Mouse (Mus musculus) ES-E14 (cell line): ENCODE measurements around the gene Gpcpd1.

Source experiments
- CHD2 ChIP-seq: IDR thresholded peaks from 2 replicates; pipeline ENCODE4 v1.6.1; 2014; ENCODE audit warnings: mild to moderate bottlenecking, low read depth, low read length, inconsistent platforms
- HCFC1 ChIP-seq: IDR thresholded peaks from 2 replicates; pipeline ENCODE4 v1.6.1; 2012; ENCODE audit warnings: low read length, inconsistent platforms, borderline replicate concordance; ENCODE audit not compliant: insufficient read depth
- MAFK ChIP-seq: IDR thresholded peaks from 2 replicates; pipeline ENCODE4 v1.6.1; 2014; ENCODE audit warnings: mild to moderate bottlenecking, low read depth, low read length, inconsistent platforms; ENCODE audit not compliant: insufficient read depth
- ZC3H11A ChIP-seq: IDR thresholded peaks from 2 replicates; pipeline ENCODE4 v1.6.1; 2012; ENCODE audit warnings: low read depth, mild to moderate bottlenecking, inconsistent platforms, low read length, borderline replicate concordance
- ZNF384 ChIP-seq: IDR thresholded peaks from 2 replicates; pipeline ENCODE4 v1.6.1; 2012; ENCODE audit warnings: low read depth, low read length, inconsistent platforms

- no peak for TF ChIP-seq HCFC1
- TF ChIP-seq ZNF384 = no peak
- TF ChIP-seq MAFK = no peak
- no peak for TF ChIP-seq ZC3H11A
- TF ChIP-seq CHD2 = no peak
Observed at GRCm38 (mm10) chr2:132569686-132570085, 17.8 kb downstream of the Gpcpd1 start.
